Mouse (Mus musculus) hindbrain, embryonic 13.5 days (tissue): Measurements from ENCODE around the gene Zfp663. TPM values are rescaled to one million over a fixed set of nuclear protein-coding genes. Genes with fewer than 3 reads are reported as not detected.

Experiments used
- ATAC-seq: fragments of 200-750 bp; cut with Nextera tagmentation; 2 replicates; pipeline ENCODE4 v1.8.0; 2017; ENCODE audit warnings: moderate TSS enrichment; ENCODE audit not compliant: low FRiP score
- H3K27ac ChIP-seq: fragments of 300-500 bp; sonication (generic); 2 replicates; pipeline ENCODE4 v1.5.1; 2015; ENCODE audit warnings: inconsistent platforms, mild to moderate bottlenecking, moderate library complexity
- H3K27me3 ChIP-seq: fragments of 300-500 bp; sonication (generic); 2 replicates; pipeline ENCODE4 v1.6.1; 2015; ENCODE audit warnings: mild to moderate bottlenecking, inconsistent platforms
- H3K36me3 ChIP-seq: fragments of 300-500 bp; sonication (generic); 2 replicates; pipeline ENCODE4 v1.6.1; 2015; ENCODE audit warnings: mild to moderate bottlenecking, inconsistent platforms
- H3K4me1 ChIP-seq: fragments of 300-500 bp; sonication (generic); replicated peaks from 2 replicates; pipeline ENCODE4 v1.6.1; 2015; ENCODE audit warnings: inconsistent platforms
- H3K4me2 ChIP-seq: fragments of 300-500 bp; sonication (generic); 2 replicates; pipeline ENCODE4 v1.6.1; 2015; ENCODE audit warnings: inconsistent platforms, mild to moderate bottlenecking, moderate library complexity
- H3K4me3 ChIP-seq: fragments of 300-500 bp; sonication (generic); 2 replicates; pipeline ENCODE4 v1.5.1; 2015; ENCODE audit warnings: mild to moderate bottlenecking, inconsistent platforms
- H3K9ac ChIP-seq: fragments of 300-500 bp; sonication (generic); 2 replicates; pipeline ENCODE4 v1.6.1; 2015; ENCODE audit warnings: mild to moderate bottlenecking, inconsistent platforms
- H3K9me3 ChIP-seq: fragments of 300-500 bp; sonication (generic); 2 replicates; pipeline ENCODE4 v1.6.1; 2016; ENCODE audit warnings: inconsistent platforms
- WGBS: fragments of 180-500 bp; shearing (Covaris S2); methylation state at CpG from one replicate; pipeline ENCODE4 v1.1.7; 2015; 5-methylcytosine and 5-hydroxymethylcytosine counted together
- polyA plus RNA-seq: library from polyadenylated mRNA; unstranded; fragments of >200 nt; fragmentation: Nextera tagmentation; extraction: Ambion mirVana; gene quantifications from 2 replicates; pipeline ENCODE4 v1.2.1, GENCODE M21; 2015

Gene Zfp663
- polyA plus RNA-seq, 1 experiment from 2014 or later, result 8.1 TPM

GRCm38 (mm10) chr2:165396831-165397501 lies 28.4 kb upstream of the Zfp663 start:
- H3K4me1 ChIP-seq, result peaks cover 18% of the 10 kb centered on the region
- ATAC-seq, result no peak
- no peaks in the 10 kb centered on the region for H3K9me3 ChIP-seq
- no peaks in the 10 kb centered on the region for H3K36me3 ChIP-seq
- 0 out of 2 replicates have a peak overlapping the region, but pooled peaks have one; percentile 14 for H3K9ac ChIP-seq
- H3K4me2 ChIP-seq, result no peak overlapping the region
- no peaks in the 10 kb centered on the region for H3K27me3 ChIP-seq
- no peak overlapping the region for H3K4me3 ChIP-seq
- H3K27ac ChIP-seq, result peak overlapping the region; percentile 71
- WGBS, result 40% methylated on average over 20 of the region's 20 CpGs

- no peak for ATAC-seq
- Histone ChIP-seq H3K4me2 (no peak overlapping the region), H3K4me3 (no peak overlapping the region), H3K36me3 (no peaks in the 10 kb centered on the region), H3K4me1 (peaks cover 11% of the 10 kb centered on the region), H3K9ac (peak overlapping the region; percentile 13; the same call in 1 of the 2 replicates), H3K27ac (no peak overlapping the region), H3K9me3 (no peaks in the 10 kb centered on the region), H3K27me3 (no peaks in the 10 kb centered on the region)
- 81% methylated on average over 4 of the region's 4 CpGs for WGBS
Observed at GRCm38 (mm10) chr2:165392156-165392555, 23.6 kb upstream of the Zfp663 start.

DNA sequence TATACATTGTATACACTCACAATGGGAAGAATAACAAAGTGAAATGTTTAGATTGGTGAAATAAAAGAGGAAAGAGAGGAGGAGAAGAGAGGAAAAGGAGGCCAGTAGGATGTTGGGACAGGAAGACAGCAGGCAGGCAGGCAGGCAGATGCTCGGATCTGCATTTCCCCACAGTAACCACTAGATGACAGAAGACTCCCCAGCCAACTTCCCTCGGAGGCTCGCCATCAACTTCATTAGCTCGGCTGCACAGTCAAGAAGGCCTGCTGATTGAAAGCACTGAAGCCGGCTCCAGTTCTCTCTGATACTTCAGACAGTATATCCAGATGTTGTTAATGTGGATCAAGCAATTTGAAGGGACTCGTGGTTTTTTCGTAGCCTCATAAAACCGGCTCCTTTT lies 23.0 kb upstream of the Zfp663 start:
- Histone ChIP-seq H3K27me3 (no peaks in the 10 kb centered on the region), H3K4me3 (no peak overlapping the region), H3K4me1 (peaks cover 10% of the 10 kb centered on the region), H3K36me3 (peaks cover 3% of the 10 kb centered on the region), H3K27ac (no peak overlapping the region), H3K4me2 (no peak overlapping the region), H3K9ac (0 out of 2 replicates have a peak overlapping the region, but pooled peaks have one; percentile 13), H3K9me3 (no peaks in the 10 kb centered on the region)
- WGBS, result 19% methylated on average over 8 of the region's 8 CpGs
- no peak for ATAC-seq

DNA sequence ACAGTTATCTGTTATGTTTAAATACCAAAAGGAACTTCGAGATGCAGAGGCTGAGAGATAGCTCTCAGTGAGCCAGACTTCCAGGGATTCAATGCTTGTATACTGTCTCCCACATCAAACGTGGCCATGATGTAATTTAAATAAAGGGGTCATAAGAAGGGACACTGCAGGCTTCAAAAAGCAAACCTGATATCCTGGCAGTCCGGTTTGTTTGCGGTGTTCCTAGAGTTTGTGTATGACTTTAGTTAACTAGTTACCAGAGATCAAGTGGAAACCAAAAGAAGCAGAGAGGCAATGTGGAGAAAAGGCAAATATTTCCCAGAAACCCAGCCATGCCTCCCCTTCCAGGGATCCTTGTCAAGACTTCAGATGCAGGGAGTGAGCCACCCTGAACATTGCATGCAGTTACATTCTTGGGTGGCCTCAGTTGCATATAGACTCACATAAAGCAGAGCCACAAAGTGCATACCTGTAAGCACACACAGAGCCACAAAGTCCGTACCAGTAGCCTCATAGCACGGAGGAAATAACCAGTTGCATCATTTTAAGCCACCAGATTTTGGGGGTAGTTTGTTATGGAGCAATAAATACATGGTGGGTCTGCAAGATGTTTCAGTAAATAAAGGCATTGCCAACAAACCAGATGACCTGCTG lies 20.9 kb upstream of the Zfp663 start:
- peaks cover 25% of the 10 kb centered on the region for H3K4me1 ChIP-seq
- H3K9me3 ChIP-seq, result no peaks in the 10 kb centered on the region
- ATAC-seq, result no peak
- H3K9ac ChIP-seq, result no peak overlapping the region
- no peaks in the 10 kb centered on the region for H3K27me3 ChIP-seq
- no peak overlapping the region for H3K27ac ChIP-seq
- H3K4me2 ChIP-seq, result no peak overlapping the region
- H3K36me3 ChIP-seq, result peaks cover 24% of the 10 kb centered on the region
- no peak overlapping the region for H3K4me3 ChIP-seq
- WGBS, result 85% methylated on average over 6 of the region's 6 CpGs

DNA sequence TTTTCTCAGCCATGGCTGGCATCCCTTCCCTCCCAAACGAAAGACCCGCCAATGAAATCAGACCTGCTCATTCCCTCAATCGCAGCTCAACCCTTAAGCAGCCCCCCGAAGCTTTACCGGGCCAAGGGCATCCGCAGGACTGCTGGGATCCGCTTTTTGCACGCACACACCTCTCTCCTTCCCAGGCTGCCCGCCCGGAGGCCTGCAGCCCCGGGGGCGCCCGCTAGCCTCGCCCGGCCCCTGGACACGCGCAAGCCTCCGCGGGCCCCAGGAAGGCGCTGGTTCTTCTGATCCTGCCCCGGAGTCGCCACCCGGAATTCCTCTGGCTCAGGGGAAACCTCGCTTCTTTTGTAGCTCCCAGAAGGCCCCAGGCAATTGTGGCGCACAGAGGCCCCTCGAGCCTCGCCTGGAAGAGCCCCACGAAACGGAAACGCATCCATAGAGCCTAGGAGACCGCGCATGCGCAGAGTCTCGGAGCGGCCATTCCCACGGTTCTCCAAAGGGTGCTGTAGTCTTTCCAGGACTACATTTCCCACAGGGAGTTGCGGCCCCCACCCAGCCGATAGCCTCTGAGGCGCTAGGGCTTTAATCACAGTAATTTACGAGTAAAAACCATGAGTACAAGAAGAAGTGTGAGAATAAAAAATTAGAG lies 19.4 kb upstream of the Zfp663 start, which contains the start of gene Zfp334:
Zfp334 (minus strand) TSS at position 416 of the 652 bp plus-strand sequence.
- ATAC-seq, result peak; percentile 89
- Histone ChIP-seq H3K4me2 (peak within 1 kb of the TSS; percentile 73), H3K4me1 (peaks cover 25% of the 10 kb centered on the region), H3K9me3 (no peaks in the 10 kb centered on the region), H3K9ac (peak within 1 kb of the TSS; percentile 97), H3K36me3 (peaks cover 38% of the 10 kb centered on the region), H3K4me3 (peak within 1 kb of the TSS; percentile 88), H3K27ac (peak within 1 kb of the TSS; percentile 93), H3K27me3 (no peaks in the 10 kb centered on the region)
- WGBS, result under 1% methylated on average over 40 of the region's 40 CpGs

DNA sequence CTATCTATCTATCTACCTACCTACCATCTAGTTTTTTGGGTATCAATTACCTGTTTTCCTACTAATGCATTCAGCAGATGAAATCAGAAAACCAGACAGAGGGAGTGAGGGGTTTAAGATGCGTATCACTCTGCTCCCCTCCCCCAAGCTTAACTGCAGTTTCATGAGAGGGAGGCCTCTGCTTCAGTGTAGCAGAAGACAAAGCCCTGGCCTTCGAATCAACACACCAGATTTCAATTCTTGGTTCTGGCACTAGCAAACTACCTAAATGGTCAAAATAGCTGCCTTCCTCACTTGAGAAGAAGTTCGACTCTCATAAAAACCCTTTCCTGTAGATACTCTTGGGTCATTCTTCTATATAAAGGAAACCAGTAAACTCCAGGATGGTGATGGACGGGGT lies 18.8 kb upstream of the Zfp663 start:
- 3% methylated on average over 4 of the region's 4 CpGs for WGBS
- H3K9me3 ChIP-seq, result no peaks in the 10 kb centered on the region
- no peak for ATAC-seq

DNA sequence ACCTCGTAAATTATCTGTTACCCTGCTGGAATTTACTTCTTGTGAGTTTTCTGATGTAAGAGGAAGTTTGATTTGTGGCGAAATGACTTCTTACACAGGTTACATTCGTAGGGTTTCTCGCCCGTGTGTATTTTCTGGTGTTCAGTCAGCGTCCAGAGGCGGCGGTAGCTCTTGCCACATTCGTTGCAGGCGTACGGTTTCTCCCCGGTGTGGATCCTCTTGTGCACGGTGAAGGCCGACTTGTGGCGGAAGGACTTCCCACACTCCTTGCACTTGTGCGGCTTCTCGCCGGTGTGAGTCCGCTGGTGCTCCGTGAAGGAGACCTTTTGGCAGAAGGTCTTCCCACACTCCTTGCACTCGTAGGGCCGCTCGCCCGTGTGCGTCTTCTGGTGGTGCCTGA lies 11.5 kb upstream of the Zfp663 start:
- H3K4me1 ChIP-seq, result peaks cover 19% of the 10 kb centered on the region
- H3K27me3 ChIP-seq, result no peaks in the 10 kb centered on the region
- no peak overlapping the region for H3K9ac ChIP-seq
- peaks cover 97% of the 10 kb centered on the region for H3K36me3 ChIP-seq
- H3K9me3 ChIP-seq, result peaks cover 13% of the 10 kb centered on the region
- 97% methylated on average over 25 of the region's 25 CpGs for WGBS
- no peak for ATAC-seq
- H3K27ac ChIP-seq, result no peak overlapping the region
- H3K4me2 ChIP-seq, result no peak overlapping the region
- H3K4me3 ChIP-seq, result no peak overlapping the region

More for the DNA sequence above, 18.8 kb upstream of the Zfp663 start:
- Histone ChIP-seq H3K4me3 (peak overlapping the region; percentile 88), H3K36me3 (peaks cover 44% of the 10 kb centered on the region), H3K27ac (peak overlapping the region; percentile 93), H3K4me1 (peaks cover 25% of the 10 kb centered on the region), H3K4me2 (peak overlapping the region; percentile 73), H3K27me3 (no peaks in the 10 kb centered on the region), H3K9ac (peak overlapping the region; percentile 97)

DNA sequence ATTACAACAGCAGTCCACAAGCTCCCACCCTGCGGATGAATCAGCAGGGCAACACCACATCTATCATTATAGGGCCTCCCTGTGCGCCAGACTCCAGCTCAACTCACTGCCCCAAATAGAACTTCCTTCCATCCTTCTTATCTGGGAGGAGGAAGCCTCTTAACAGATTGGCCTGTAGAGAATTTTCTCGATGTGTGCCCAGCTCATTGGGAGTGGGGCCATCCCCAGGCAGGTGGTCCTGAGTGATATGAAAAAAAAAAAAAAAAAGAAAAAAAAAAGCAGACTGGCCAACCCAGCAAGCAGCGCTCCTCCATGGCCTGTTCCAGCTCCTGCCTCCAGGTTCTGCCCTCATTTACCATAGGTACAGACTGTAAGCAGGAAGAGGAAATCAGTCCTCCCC lies 7.5 kb upstream of the Zfp663 start:
- peaks cover 18% of the 10 kb centered on the region for H3K4me1 ChIP-seq
- H3K4me3 ChIP-seq, result no peak overlapping the region
- no peak overlapping the region for H3K27ac ChIP-seq
- H3K27me3 ChIP-seq, result no peaks in the 10 kb centered on the region
- H3K9ac ChIP-seq, result no peak overlapping the region; the same call in 1 of the 2 replicates
- ATAC-seq, result no peak
- no peak overlapping the region for H3K4me2 ChIP-seq
- peaks cover 65% of the 10 kb centered on the region for H3K36me3 ChIP-seq
- H3K9me3 ChIP-seq, result peaks cover 7% of the 10 kb centered on the region
- 70% methylated on average over 4 of the region's 4 CpGs for WGBS

DNA sequence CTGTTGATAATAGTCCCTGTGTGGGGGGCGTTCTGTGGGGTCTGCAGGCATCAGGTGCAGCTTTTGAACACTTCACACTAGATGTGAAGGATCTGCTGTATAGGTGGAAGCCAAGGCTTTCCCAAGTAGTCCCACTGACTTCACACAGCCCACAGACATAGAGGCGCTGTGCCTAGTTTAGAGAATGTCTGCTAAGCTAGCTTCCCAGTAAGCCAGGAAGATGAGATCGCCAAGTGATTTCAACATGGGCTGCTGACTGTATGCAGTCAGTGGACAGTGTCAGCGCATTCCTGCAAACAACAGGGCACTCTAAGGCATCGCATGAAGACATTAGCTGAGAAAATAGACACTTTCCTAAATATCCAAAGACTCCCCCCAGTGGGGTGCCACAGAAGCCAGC lies 6.9 kb upstream of the Zfp663 start:
- 76% methylated on average over 5 of the region's 5 CpGs for WGBS
- Histone ChIP-seq H3K9ac (no peak overlapping the region; the same call in 1 of the 2 replicates), H3K4me1 (peaks cover 18% of the 10 kb centered on the region), H3K9me3 (peaks cover 2% of the 10 kb centered on the region; the same call in 1 of the 2 replicates), H3K36me3 (peaks cover 60% of the 10 kb centered on the region), H3K27ac (no peak overlapping the region), H3K4me3 (no peak overlapping the region), H3K27me3 (no peaks in the 10 kb centered on the region), H3K4me2 (no peak overlapping the region)
- ATAC-seq, result no peak

DNA sequence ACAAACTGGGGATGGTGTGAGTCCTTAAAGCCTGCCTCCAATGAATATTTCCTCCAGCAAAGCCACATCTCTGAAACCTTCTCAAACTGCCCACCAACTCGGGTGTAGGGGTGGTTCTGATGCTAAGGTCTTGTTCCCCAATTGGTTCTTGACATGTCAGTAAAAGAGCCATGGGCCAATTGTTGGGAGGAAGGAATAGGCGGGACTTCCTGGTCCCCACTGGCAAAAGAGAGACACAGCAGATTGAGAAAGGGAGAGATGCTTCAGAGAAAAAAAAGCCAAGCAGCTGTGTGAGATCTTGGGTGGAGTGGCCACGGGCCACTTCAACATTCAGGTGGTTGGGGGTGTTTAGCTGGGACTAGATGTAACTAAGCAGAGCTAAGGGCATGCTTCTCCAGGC lies 2.5 kb upstream of the Zfp663 start:
- Histone ChIP-seq H3K27ac (no peak overlapping the region; the same call in 1 of the 2 replicates), H3K27me3 (no peaks in the 10 kb centered on the region), H3K36me3 (peaks cover 19% of the 10 kb centered on the region), H3K4me3 (no peak overlapping the region), H3K4me1 (peaks cover 22% of the 10 kb centered on the region), H3K4me2 (peak overlapping the region; percentile 33; the same call in 1 of the 2 replicates), H3K9me3 (no peaks in the 10 kb centered on the region), H3K9ac (no peak overlapping the region)
- ATAC-seq, result no peak
- 26% methylated on average over 3 of the region's 3 CpGs for WGBS

- Histone ChIP-seq H3K36me3 (peaks cover 12% of the 10 kb centered on the region), H3K4me3 (no peak overlapping the region), H3K4me1 (peaks cover 22% of the 10 kb centered on the region), H3K9me3 (no peaks in the 10 kb centered on the region), H3K4me2 (no peak overlapping the region), H3K27ac (no peak overlapping the region), H3K9ac (no peak overlapping the region), H3K27me3 (no peaks in the 10 kb centered on the region)
- ATAC-seq, result no peak
- 83% methylated on average over 3 of the region's 3 CpGs for WGBS
Observed at GRCm38 (mm10) chr2:165370348-165370747, 1.8 kb upstream of the Zfp663 start.

DNA sequence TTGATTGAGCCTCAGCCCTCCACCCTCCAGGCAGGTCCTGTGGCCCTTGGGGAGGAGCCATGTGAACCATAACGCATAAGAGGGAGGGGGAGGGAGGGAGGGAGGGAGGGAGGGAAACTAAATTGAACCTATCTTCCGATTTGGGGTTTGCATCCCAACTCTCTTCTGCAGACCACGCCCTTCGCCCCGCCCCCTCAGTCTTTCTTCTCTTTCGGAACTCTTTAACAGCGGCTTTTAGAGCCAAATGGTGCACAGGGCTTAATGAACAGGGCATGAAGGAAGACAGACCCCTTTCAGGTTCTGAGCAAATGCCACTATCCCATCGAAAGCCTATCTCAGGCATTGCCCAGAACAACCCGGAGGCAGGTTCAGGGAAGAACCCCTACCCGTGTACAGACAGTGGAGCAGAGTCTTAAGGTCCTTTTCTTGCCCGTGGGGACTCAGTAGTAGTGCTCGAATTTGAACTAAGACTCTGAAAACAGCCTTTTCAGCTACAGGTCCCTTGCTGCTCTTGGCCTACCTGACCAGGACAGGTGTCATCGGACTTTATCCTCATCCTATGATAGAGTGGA lies 575 bp downstream of the Zfp663 start:
- 0 out of 2 replicates have a peak, but pooled peaks have one; percentile 34 for ATAC-seq
- WGBS, result 2% methylated on average over 13 of the region's 13 CpGs
- Histone ChIP-seq H3K27ac (peak overlapping the region; percentile 90), H3K9ac (peak overlapping the region; percentile 77), H3K4me1 (peaks cover 28% of the 10 kb centered on the region), H3K36me3 (no peaks in the 10 kb centered on the region), H3K4me2 (peak overlapping the region; percentile 86), H3K9me3 (no peaks in the 10 kb centered on the region), H3K4me3 (peak overlapping the region; percentile 57), H3K27me3 (0 out of 2 replicates have a peak, but pooled peaks cover 8% of the 10 kb centered on the region)
